Mouse (Mus musculus): ENCODE measurements around the gene Scn1b. TPM values are rescaled to one million over a fixed set of nuclear protein-coding genes. Genes with fewer than 3 reads are reported as not detected.
A peak's percentile ranks its signal among the peaks of the same experiment; 100 is the strongest.

Scn1b gene
- polyA plus RNA-seq, 1 experiment from 2014 or later = 1.8 TPM

GRCm38 (mm10) chr7:31156034-31156928 lies 29.5 kb upstream of the Scn1b start:
- Histone ChIP-seq H3K9ac (replicated peaks) (no peak overlapping the region), H3K27ac (replicated peaks) (no peak overlapping the region), H3K4me1 (peaks cover 6% of the 10 kb centered on the region; the same call in 1 of the 2 replicates), H3K4me2 (replicated peaks) (no peak overlapping the region), H3K9me3 (no peaks in the 10 kb centered on the region), H3K4me3 (no peak overlapping the region), H3K27me3 (no peaks in the 10 kb centered on the region), H3K36me3 (no peaks in the 10 kb centered on the region)
- 40% methylated on average over 14 of the region's 19 CpGs for WGBS
- no peak for ATAC-seq (ENCODE audit: low FRiP score, low read depth)

- ATAC-seq (ENCODE audit: low FRiP score, low read depth) = no peak
- Histone ChIP-seq H3K4me2 (replicated peaks) (no peak within 1 kb of the TSS), H3K27ac (replicated peaks) (no peak within 1 kb of the TSS), H3K4me1 (peaks cover 9% of the 10 kb centered on the region; the same call in 1 of the 2 replicates), H3K36me3 (no peaks in the 10 kb centered on the region), H3K27me3 (no peaks in the 10 kb centered on the region), H3K9me3 (no peaks in the 10 kb centered on the region), H3K9ac (replicated peaks) (no peak within 1 kb of the TSS), H3K4me3 (no peak within 1 kb of the TSS)
- 76% methylated on average over 5 of the region's 5 CpGs for WGBS
Measured at GRCm38 (mm10) chr7:31155296-31156033, 28.7 kb upstream of the Scn1b start, which contains the start of gene Gramd1a. Gramd1a (minus strand) TSS chr7:31155896.

- Histone ChIP-seq H3K9me3 (no peaks in the 10 kb centered on the region), H3K4me1 (peaks cover 9% of the 10 kb centered on the region; the same call in 1 of the 2 replicates), H3K36me3 (no peaks in the 10 kb centered on the region), H3K4me2 (replicated peaks) (no peak overlapping the region), H3K27ac (replicated peaks) (no peak overlapping the region), H3K4me3 (no peak overlapping the region), H3K27me3 (no peaks in the 10 kb centered on the region), H3K9ac (replicated peaks) (no peak overlapping the region)
- no peak for ATAC-seq (ENCODE audit: low FRiP score, low read depth)
- 93% methylated on average over 6 of the region's 6 CpGs for WGBS
Measured at GRCm38 (mm10) chr7:31153536-31154320, 26.9 kb upstream of the Scn1b start.

GRCm38 (mm10) chr7:31151301-31152241 lies 24.8 kb upstream of the Scn1b start:
- WGBS = 19% methylated on average over 23 of the region's 23 CpGs
- H3K27ac ChIP-seq (replicated peaks) = peak overlapping the region; percentile 98
- H3K4me1 ChIP-seq = peaks cover 24% of the 10 kb centered on the region
- H3K4me3 ChIP-seq = peak overlapping the region; percentile 86
- no peaks in the 10 kb centered on the region for H3K27me3 ChIP-seq
- H3K36me3 ChIP-seq = peaks cover 2% of the 10 kb centered on the region
- H3K9me3 ChIP-seq = no peaks in the 10 kb centered on the region
- peak overlapping the region; percentile 98 for H3K9ac ChIP-seq (replicated peaks)
- H3K4me2 ChIP-seq (replicated peaks) = peak overlapping the region; percentile 75
- peak; percentile 31 for ATAC-seq (ENCODE audit: low FRiP score, low read depth)

- peaks cover 10% of the 10 kb centered on the region for H3K36me3 ChIP-seq
- ATAC-seq (ENCODE audit: low FRiP score, low read depth) = peak; percentile 81
Measured at GRCm38 (mm10) chr7:31150566-31151300, 23.9 kb upstream of the Scn1b start.

GRCm38 (mm10) chr7:31149751-31150565 lies 23.2 kb upstream of the Scn1b start:
- Histone ChIP-seq H3K4me1 (peaks cover 24% of the 10 kb centered on the region), H3K9me3 (no peaks in the 10 kb centered on the region), H3K9ac (replicated peaks) (peak overlapping the region; percentile 98), H3K36me3 (peaks cover 17% of the 10 kb centered on the region), H3K27me3 (no peaks in the 10 kb centered on the region), H3K4me3 (peak overlapping the region; percentile 86), H3K4me2 (replicated peaks) (peak overlapping the region; percentile 75), H3K27ac (replicated peaks) (peak overlapping the region; percentile 98)
- peak; percentile 5; the same call in 1 of the 2 replicates for ATAC-seq (ENCODE audit: low FRiP score, low read depth)
- under 1% methylated on average over 19 of the region's 20 CpGs for WGBS

More at GRCm38 (mm10) chr7:31150566-31151300, 23.9 kb upstream of the Scn1b start:
- H3K4me3 ChIP-seq = peak overlapping the region; percentile 86
- peak overlapping the region; percentile 98 for H3K9ac ChIP-seq (replicated peaks)
- no peaks in the 10 kb centered on the region for H3K27me3 ChIP-seq
- under 1% methylated on average over 63 of the region's 63 CpGs for WGBS
- peak overlapping the region; percentile 98 for H3K27ac ChIP-seq (replicated peaks)
- no peaks in the 10 kb centered on the region for H3K9me3 ChIP-seq
- H3K4me1 ChIP-seq = peaks cover 24% of the 10 kb centered on the region
- H3K4me2 ChIP-seq (replicated peaks) = peak overlapping the region; percentile 75

GRCm38 (mm10) chr7:31149271-31149670 lies 22.5 kb upstream of the Scn1b start:
- Histone ChIP-seq H3K4me2 (replicated peaks) (peak overlapping the region; percentile 75), H3K4me1 (peaks cover 24% of the 10 kb centered on the region), H3K4me3 (peak overlapping the region; percentile 86), H3K27ac (replicated peaks) (peak overlapping the region; percentile 98), H3K36me3 (peaks cover 19% of the 10 kb centered on the region), H3K9ac (replicated peaks) (peak overlapping the region; percentile 98), H3K27me3 (no peaks in the 10 kb centered on the region), H3K9me3 (no peaks in the 10 kb centered on the region)
- ATAC-seq (ENCODE audit: low FRiP score, low read depth) = no peak
- WGBS = 45% methylated on average over 9 of the region's 9 CpGs

GRCm38 (mm10) chr7:31148756-31149155 lies 22.0 kb upstream of the Scn1b start:
- H3K36me3 ChIP-seq = peaks cover 19% of the 10 kb centered on the region
- peak overlapping the region; percentile 86 for H3K4me3 ChIP-seq
- peak overlapping the region; percentile 75 for H3K4me2 ChIP-seq (replicated peaks)
- peak; percentile 57 for ATAC-seq (ENCODE audit: low FRiP score, low read depth)
- peaks cover 24% of the 10 kb centered on the region for H3K4me1 ChIP-seq
- no peaks in the 10 kb centered on the region for H3K9me3 ChIP-seq
- WGBS = 3% methylated on average over 9 of the region's 9 CpGs
- peak overlapping the region; percentile 98 for H3K9ac ChIP-seq (replicated peaks)
- no peaks in the 10 kb centered on the region for H3K27me3 ChIP-seq
- peak overlapping the region; percentile 98 for H3K27ac ChIP-seq (replicated peaks)

GRCm38 (mm10) chr7:31148086-31148485 lies 21.3 kb upstream of the Scn1b start:
- Histone ChIP-seq H3K36me3 (peaks cover 25% of the 10 kb centered on the region), H3K4me1 (peaks cover 24% of the 10 kb centered on the region), H3K4me3 (peak overlapping the region; percentile 86), H3K27me3 (no peaks in the 10 kb centered on the region), H3K4me2 (replicated peaks) (peak overlapping the region; percentile 75), H3K27ac (replicated peaks) (peak overlapping the region; percentile 98), H3K9ac (replicated peaks) (peak overlapping the region; percentile 98), H3K9me3 (no peaks in the 10 kb centered on the region)
- ATAC-seq (ENCODE audit: low FRiP score, low read depth) = no peak
- 70% methylated on average over 3 of the region's 3 CpGs for WGBS
